Mouse (Mus musculus) gastrocnemius, adult 8-10 months (tissue): ENCODE measurements around the gene Spindoc. TPM values are rescaled to one million over a fixed set of nuclear protein-coding genes. Genes with fewer than 3 reads are reported as not detected.

Experiments
- DNase-seq, 2 experiments: peaks; one replicate each; pipeline ENCODE4 v3.0.0; 2022; ENCODE audit warnings: low spot score in 2 of 2
- total RNA-seq, 4 experiments: library from RNA; stranded (reverse); gene quantifications; 2 replicates each; pipeline ENCODE4 v1.2.4; 2022

Spindoc gene
- 1 to 10 TPM; 6.8 to 8.6 (median 7.3) TPM for total RNA-seq

GRCm38 (mm10) chr19:7382903-7383865 is at the start of gene Spindoc:
TSS of gene Spindoc (minus strand) at chr19:7382994.
- peak; percentile 96 to 98 for DNase-seq

GRCm38 (mm10) chr19:7425398-7425775 is 42.6 kb upstream of the Spindoc start:
- DNase-seq = no peak

- no peak for DNase-seq
Measured at GRCm38 (mm10) chr19:7424590-7425397, 42.0 kb upstream of the Spindoc start.

- DNase-seq = no peak
Measured at GRCm38 (mm10) chr19:7424131-7424530, 41.3 kb upstream of the Spindoc start.

GRCm38 (mm10) chr19:7423656-7424030 is 40.8 kb upstream of the Spindoc start:
- DNase-seq = no peak

GRCm38 (mm10) chr19:7423028-7423655 is 40.3 kb upstream of the Spindoc start:
- peak; percentile 86 to 89 for DNase-seq

GRCm38 (mm10) chr19:7422656-7423027 is 39.8 kb upstream of the Spindoc start:
- DNase-seq = no peak

- peak; percentile 21 to 31 for DNase-seq
Measured at GRCm38 (mm10) chr19:7421602-7422591, 39.1 kb upstream of the Spindoc start.

- DNase-seq = no peak
Measured at GRCm38 (mm10) chr19:7420841-7421601, 38.2 kb upstream of the Spindoc start.

- no peak for DNase-seq
Measured at GRCm38 (mm10) chr19:7420108-7420507, 37.3 kb upstream of the Spindoc start.

GRCm38 (mm10) chr19:7419134-7419533 is 36.3 kb upstream of the Spindoc start:
- no peak for DNase-seq

GRCm38 (mm10) chr19:7417911-7418849 is 35.4 kb upstream of the Spindoc start:
- peak; percentile 45 to 60 for DNase-seq

- DNase-seq = peak; percentile 62 to 70
Measured at GRCm38 (mm10) chr19:7416834-7417735, 34.3 kb upstream of the Spindoc start, which contains the start of gene 2700081O15Rik. TSS of gene 2700081O15Rik (plus strand) at chr19:7417625.

GRCm38 (mm10) chr19:7415916-7416833 is 33.4 kb upstream of the Spindoc start:
- DNase-seq = no peak

GRCm38 (mm10) chr19:7412361-7412760 is 29.6 kb upstream of the Spindoc start:
- no peak for DNase-seq

GRCm38 (mm10) chr19:7404623-7405229 is 21.9 kb upstream of the Spindoc start:
- no peak for DNase-seq
